Mouse (Mus musculus) C2C12 (cell line): ENCODE data around the gene Kif20b. TPM values are rescaled to one million over a fixed set of nuclear protein-coding genes. Genes with fewer than 3 reads are reported as not detected.

ENCODE experiments used
- H3K27me3 ChIP-seq: one replicate; pipeline ENCODE4 v1.6.1; 2011; ENCODE audit not compliant: control insufficient read depth, insufficient read depth, insufficient read length
- H3K36me3 ChIP-seq: one replicate; pipeline ENCODE4 v1.6.1; 2011; ENCODE audit not compliant: control insufficient read depth, insufficient read depth
- H3K4me3 ChIP-seq: one replicate; pipeline ENCODE4 v1.5.1; 2011; ENCODE audit warnings: mild to moderate bottlenecking, control low read depth; ENCODE audit not compliant: poor library complexity, insufficient read depth, severe bottlenecking
- H3K79me2 ChIP-seq: one replicate; pipeline ENCODE4 v1.6.1; 2011; ENCODE audit not compliant: control insufficient read depth, insufficient read depth
- H3K79me3 ChIP-seq: one replicate; pipeline ENCODE4 v1.6.1; 2011; ENCODE audit warnings: low read depth, control low read depth
- H3ac ChIP-seq: one replicate; pipeline ENCODE3; 2011; ENCODE audit warnings: low read depth; ENCODE audit not compliant: control insufficient read depth, insufficient read length
- CEBPB ChIP-seq: IDR thresholded peaks from one replicate; pipeline ENCODE4 v1.6.1; 2011; ENCODE audit warnings: low read depth, mild to moderate bottlenecking, control low read depth, moderate library complexity
- CTCF ChIP-seq: IDR thresholded peaks from one replicate; pipeline ENCODE4 v1.5.1; 2011; ENCODE audit not compliant: control insufficient read depth, insufficient read depth, insufficient read length
- FOSL1 ChIP-seq: IDR thresholded peaks from one replicate; pipeline ENCODE4 v1.8.0; 2011; ENCODE audit warnings: mild to moderate bottlenecking, low read length; ENCODE audit not compliant: poor library complexity, insufficient read depth, severe bottlenecking
- MAX ChIP-seq: IDR thresholded peaks from one replicate; pipeline ENCODE4 v1.6.1; 2011; ENCODE audit warnings: mild to moderate bottlenecking, control low read depth
- MYOD1 ChIP-seq: IDR thresholded peaks from one replicate; pipeline ENCODE4 v1.6.1; 2011; ENCODE audit warnings: low read depth; ENCODE audit not compliant: control insufficient read depth, insufficient read length
- MYOG ChIP-seq: IDR thresholded peaks from one replicate; pipeline ENCODE4 v1.6.1; 2011; ENCODE audit not compliant: control insufficient read depth, insufficient read length; ENCODE audit errors: extremely low read depth
- USF1 ChIP-seq: IDR thresholded peaks from one replicate; pipeline ENCODE4 v1.6.1; 2011; ENCODE audit warnings: low read depth, mild to moderate bottlenecking, control low read depth, moderate library complexity
- polyA plus RNA-seq: library from polyadenylated mRNA; unstranded; fragments of >200 nt; fragmentation: generic; extraction: Trizol; gene quantifications from one replicate; pipeline ENCODE4 v1.2.1, GENCODE M21; 2012; ENCODE audit warnings: missing spikeins

The Kif20b gene
- polyA plus RNA-seq, 1 experiment, result 7.6 TPM

DNA sequence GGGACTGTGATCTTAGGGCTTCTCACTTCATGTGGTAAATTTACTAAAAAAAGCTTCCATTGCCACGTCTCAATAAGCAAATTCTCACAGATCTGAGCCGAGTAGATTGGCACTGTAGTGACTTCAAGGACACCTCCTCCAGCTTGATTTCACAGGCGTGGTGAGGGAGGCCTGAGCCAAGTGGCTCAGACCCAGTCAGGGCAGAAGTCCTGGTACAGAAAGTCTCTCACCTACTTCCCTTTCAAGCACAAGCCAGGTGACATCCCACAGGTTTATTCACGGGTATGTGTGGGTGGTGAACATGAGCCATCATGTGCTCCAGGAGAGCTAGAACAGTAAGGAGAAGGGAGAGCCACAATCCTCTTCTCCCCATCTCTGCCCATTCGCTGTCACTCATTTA, 41.0 kb upstream of the Kif20b start:
- TF ChIP-seq FOSL1 (no peak), MYOG (no peak), USF1 (no peak), CEBPB (no peak), MAX (no peak), MYOD1 (no peak), CTCF (no peak)
- Histone ChIP-seq H3K27me3 (no peaks in the 10 kb centered on the region), H3ac (no peak overlapping the region)

DNA sequence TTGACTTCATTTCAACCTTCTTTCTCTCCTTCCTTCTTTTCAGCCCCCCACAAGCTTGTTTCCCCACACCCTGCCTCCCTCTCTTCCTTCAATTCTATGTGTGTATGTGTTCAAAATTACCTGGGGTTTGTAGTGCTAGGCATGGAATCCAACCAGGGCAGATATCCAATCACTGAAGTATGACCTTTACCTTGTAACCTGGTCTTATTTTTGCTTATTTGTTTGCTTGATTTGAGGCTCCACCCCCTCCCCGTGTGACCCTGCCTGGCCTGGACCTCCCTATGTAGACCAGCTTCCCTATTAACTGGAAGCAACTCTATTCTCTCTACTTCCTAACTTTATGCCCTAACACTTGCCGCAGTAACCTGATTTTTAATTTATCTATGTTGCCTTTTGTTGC, 39.7 kb upstream of the Kif20b start:
- Histone ChIP-seq H3K27me3 (no peaks in the 10 kb centered on the region), H3ac (no peak overlapping the region), H3K4me3 (no peak overlapping the region), H3K36me3 (no peaks in the 10 kb centered on the region), H3K79me2 (peaks cover 15% of the 10 kb centered on the region), H3K79me3 (peaks cover 3% of the 10 kb centered on the region)
- TF ChIP-seq USF1 (no peak), CEBPB (no peak), MYOD1 (no peak), FOSL1 (no peak), MAX (no peak), CTCF (no peak), MYOG (no peak)

More for the DNA sequence above, 41.0 kb upstream of the Kif20b start:
- Histone ChIP-seq H3K4me3 (no peak overlapping the region), H3K79me2 (peaks cover 28% of the 10 kb centered on the region), H3K36me3 (no peaks in the 10 kb centered on the region), H3K79me3 (peaks cover 12% of the 10 kb centered on the region)

DNA sequence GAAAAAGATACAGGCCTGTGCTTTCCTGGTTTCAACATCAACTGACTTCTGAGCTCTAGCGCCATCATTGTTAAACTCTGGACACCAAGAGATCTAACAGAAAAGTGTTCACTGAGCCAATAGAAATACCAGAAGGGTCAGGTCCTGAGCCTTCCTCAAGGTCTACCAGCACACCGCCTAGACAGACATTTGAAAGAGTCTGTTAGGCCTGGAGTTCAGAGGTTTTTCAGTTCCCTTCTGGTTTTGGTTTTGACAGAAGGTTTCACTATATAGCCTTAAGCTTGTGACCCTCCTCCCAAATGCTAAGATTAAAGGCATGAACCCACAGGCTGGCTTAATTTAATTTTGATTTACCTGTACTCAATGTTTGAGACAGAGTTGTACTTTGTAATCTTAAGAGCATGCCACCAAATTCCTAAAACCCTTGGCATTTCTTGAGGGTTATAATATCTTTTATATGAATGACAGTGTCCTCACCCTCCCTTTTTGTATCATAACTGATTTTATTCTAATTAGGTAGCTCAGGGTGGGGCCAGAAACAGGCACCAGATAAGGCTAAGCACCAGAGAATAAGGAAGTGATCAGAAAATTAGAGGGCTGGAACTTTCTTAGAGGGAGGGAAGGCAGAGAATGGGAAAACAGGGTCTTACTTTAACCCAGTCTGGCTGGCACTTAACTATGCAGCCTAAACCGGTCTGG, 38.5 kb upstream of the Kif20b start:
- H3K27me3 ChIP-seq, result no peaks in the 10 kb centered on the region
- H3K79me3 ChIP-seq, result no peaks in the 10 kb centered on the region
- no peak overlapping the region for H3ac ChIP-seq
- peaks cover 10% of the 10 kb centered on the region for H3K79me2 ChIP-seq
- no peak overlapping the region for H3K4me3 ChIP-seq
- no peak for TF ChIP-seq MYOG
- no peak for TF ChIP-seq USF1
- no peak for TF ChIP-seq MAX
- TF ChIP-seq MYOD1, result no peak
- TF ChIP-seq CEBPB, result no peak
- TF ChIP-seq CTCF, result no peak
- TF ChIP-seq FOSL1, result no peak
- no peaks in the 10 kb centered on the region for H3K36me3 ChIP-seq

DNA sequence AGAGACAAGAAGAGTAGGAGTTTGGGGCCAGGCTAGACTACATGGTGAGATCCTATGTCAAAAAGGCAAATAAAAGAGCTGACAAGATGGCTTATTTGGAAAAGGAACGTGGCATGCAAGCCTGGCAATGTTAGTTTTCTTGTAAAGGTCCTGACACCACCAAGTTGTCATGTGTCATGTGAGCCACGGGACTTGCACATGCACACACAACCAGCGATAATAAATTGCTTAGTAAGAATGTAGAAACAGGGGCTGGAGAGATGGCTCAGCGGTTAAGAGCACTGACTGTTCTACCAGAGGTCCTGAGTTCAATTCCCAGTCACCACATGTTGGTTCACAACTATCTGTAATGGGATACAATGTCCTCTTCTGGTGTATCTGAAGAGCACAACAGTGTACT, 35.8 kb upstream of the Kif20b start:
- TF ChIP-seq MYOD1 (no peak), FOSL1 (no peak), MAX (no peak), USF1 (no peak), CTCF (no peak), CEBPB (no peak), MYOG (no peak)
- no peaks in the 10 kb centered on the region for H3K36me3 ChIP-seq
- H3K4me3 ChIP-seq, result no peak overlapping the region
- no peaks in the 10 kb centered on the region for H3K79me2 ChIP-seq
- H3K27me3 ChIP-seq, result no peaks in the 10 kb centered on the region
- no peak overlapping the region for H3ac ChIP-seq
- no peaks in the 10 kb centered on the region for H3K79me3 ChIP-seq

GRCm38 (mm10) chr19:34890981-34891380, 31.2 kb upstream of the Kif20b start:
- no peak for TF ChIP-seq FOSL1
- TF ChIP-seq MYOG, result no peak
- TF ChIP-seq CTCF, result no peak
- no peak for TF ChIP-seq CEBPB
- no peak for TF ChIP-seq USF1
- TF ChIP-seq MAX, result no peak
- no peak for TF ChIP-seq MYOD1
- no peaks in the 10 kb centered on the region for H3K27me3 ChIP-seq

DNA sequence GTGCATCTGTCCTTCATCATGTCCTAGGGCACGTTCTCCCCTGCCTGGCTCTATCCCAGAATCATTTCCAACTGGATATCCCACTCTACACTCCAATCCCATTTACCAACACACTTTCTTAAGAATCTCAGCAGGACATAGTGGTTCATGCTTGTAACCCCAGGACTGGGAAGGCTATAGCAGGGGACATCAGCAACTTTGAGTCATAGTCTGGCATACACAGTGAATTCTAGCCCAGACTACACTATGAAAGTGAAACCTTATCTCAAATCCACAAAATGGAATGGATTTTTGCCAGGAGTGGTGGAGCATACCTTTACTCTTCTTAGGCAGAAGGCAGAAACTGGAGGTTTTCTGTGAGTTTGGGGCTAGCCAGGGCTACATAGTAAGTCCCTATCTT, 30.6 kb upstream of the Kif20b start:
- Histone ChIP-seq H3K27me3 (no peaks in the 10 kb centered on the region), H3K36me3 (no peaks in the 10 kb centered on the region), H3K4me3 (no peak overlapping the region), H3ac (no peak overlapping the region), H3K79me3 (no peaks in the 10 kb centered on the region), H3K79me2 (no peaks in the 10 kb centered on the region)
- no peak for TF ChIP-seq FOSL1
- TF ChIP-seq CEBPB, result no peak
- TF ChIP-seq USF1, result no peak
- no peak for TF ChIP-seq MAX
- no peak for TF ChIP-seq MYOG
- no peak for TF ChIP-seq MYOD1
- no peak for TF ChIP-seq CTCF

More at GRCm38 (mm10) chr19:34890981-34891380, 31.2 kb upstream of the Kif20b start:
- Histone ChIP-seq H3K4me3 (no peak overlapping the region), H3ac (no peak overlapping the region), H3K79me2 (no peaks in the 10 kb centered on the region), H3K36me3 (no peaks in the 10 kb centered on the region), H3K79me3 (no peaks in the 10 kb centered on the region)
